In genomic region chr10:18055696-18056390, GRCm38 (mm10) we compare ENCODE assay signal across 8 mouse cellular contexts. TPM values are rescaled to one million over a fixed set of nuclear protein-coding genes. Genes with fewer than 3 reads are reported as not detected.
A peak's percentile ranks its signal among the peaks of the same experiment; 100 is the strongest.
DNase-seq lines count a peak whose midpoint lies in the region; ATAC-seq lines count a peak whose summit lies in the region.

Gene Reps1 (plus strand): TSS chr10:18055861.

- H3K27me3 ChIP-seq in forebrain, embryonic 14.5 days (replicated peaks; ENCODE audit: control insufficient read depth, insufficient read depth, low read length): no peaks in the 10 kb centered on the region
- no peaks in the 10 kb centered on the region for H3K27me3 ChIP-seq in limb, embryonic 11.5 days (ENCODE audit: control insufficient read depth, insufficient read depth, low read length)

- peaks cover 4% of the 10 kb centered on the region for H3K4me1 ChIP-seq in brown adipose tissue, adult 24 weeks (ENCODE audit: control insufficient read depth, insufficient read depth, insufficient read length, low read length)
- H3K4me1 ChIP-seq in forebrain, embryonic 14.5 days (ENCODE audit: control insufficient read depth, insufficient read depth, low read length): peaks cover 16% of the 10 kb centered on the region; the same call in 1 of the 2 replicates
- H3K4me1 ChIP-seq in limb, embryonic 11.5 days (ENCODE audit: control insufficient read depth, insufficient read depth, low read length): peaks cover 10% of the 10 kb centered on the region; the same call in 1 of the 2 replicates

- WGBS in forebrain, embryonic 14.5 days: under 1% methylated on average over 68 of the region's 90 CpGs
- under 1% methylated on average over 50 of the region's 90 CpGs for WGBS in limb, embryonic 11.5 days

- no peaks in the 10 kb centered on the region for H3K9me3 ChIP-seq in forebrain, embryonic 14.5 days (replicated peaks; ENCODE audit: control insufficient read depth, low read length)
- no peaks in the 10 kb centered on the region for H3K9me3 ChIP-seq in limb, embryonic 11.5 days (ENCODE audit: control insufficient read depth, low read length)

- peak within 1 kb of the TSS; percentile 100 for H3K4me3 ChIP-seq in brown adipose tissue, adult 24 weeks (ENCODE audit: insufficient read depth, low read depth, low read length)
- peak within 1 kb of the TSS; percentile 96 for H3K4me3 ChIP-seq in forebrain, embryonic 14.5 days (ENCODE audit: low read depth, low read length)
- peak within 1 kb of the TSS; percentile 93 for H3K4me3 ChIP-seq in limb, embryonic 11.5 days (ENCODE audit: low read depth, low read length)

- H3K4me2 ChIP-seq in forebrain, embryonic 14.5 days (ENCODE audit: low read length): peak within 1 kb of the TSS; percentile 59
- peak within 1 kb of the TSS; percentile 71 for H3K4me2 ChIP-seq in limb, embryonic 11.5 days (ENCODE audit: low read depth, severe bottlenecking)

- peak; percentile 76 for ATAC-seq in forebrain, embryonic 14.5 days
- peak; percentile 63 for ATAC-seq in limb, embryonic 11.5 days (ENCODE audit: insufficient number of reproducible peaks, low FRiP score, low TSS enrichment, low read depth)
- no peak for ATAC-seq in monocyte, adult 5-6 weeks (replicated peaks; ENCODE audit: insufficient number of reproducible peaks, low FRiP score, low TSS enrichment, poor library complexity, severe bottlenecking)

- no peaks in the 10 kb centered on the region for H3K36me3 ChIP-seq in forebrain, embryonic 14.5 days (ENCODE audit: control insufficient read depth, insufficient read depth, low read length)
- no peaks in the 10 kb centered on the region for H3K36me3 ChIP-seq in limb, embryonic 11.5 days (ENCODE audit: control insufficient read depth, insufficient read depth, low read length)

- DNase-seq in right cerebral cortex, adult 18-20 months: peak; percentile 15
- DNase-seq in right cerebral cortex, postnatal 36 days (ENCODE audit: low spot score in 2 of 2): no peak
- peak; percentile 64 for DNase-seq in forebrain, embryonic 14.5 days (ENCODE audit: low spot score)
- no peak for DNase-seq in heart, postnatal 4 days
- DNase-seq in limb, embryonic 11.5 days (ENCODE audit: low spot score): peak; percentile 71
- DNase-seq in thymus, postnatal 25 days: peak; percentile 46

- H3K27ac ChIP-seq in brown adipose tissue, adult 24 weeks (replicated peaks; ENCODE audit: low read depth, low read length): peak within 1 kb of the TSS; percentile 47
- H3K27ac ChIP-seq in forebrain, embryonic 14.5 days (ENCODE audit: low read depth, low read length): peak within 1 kb of the TSS; percentile 94
- peak within 1 kb of the TSS; percentile 86 for H3K27ac ChIP-seq in limb, embryonic 11.5 days (replicated peaks; ENCODE audit: low read depth, low read length)

- H3K9ac ChIP-seq in forebrain, embryonic 14.5 days (ENCODE audit: low read length): peak within 1 kb of the TSS; percentile 98
- H3K9ac ChIP-seq in limb, embryonic 11.5 days (ENCODE audit: low read length): peak within 1 kb of the TSS; percentile 94

RNA-seq across cellular contexts. Expression of gene Reps1, which starts in this region (rescaled TPM):
- 8.5 and 13.6 TPM in 2 replicates for polyA plus RNA-seq in brown adipose tissue, adult 24 weeks (2012; ENCODE audit: insufficient read depth, insufficient read length, missing spikeins)
- 18.5 and 18.7 TPM in 2 replicates for polyA plus RNA-seq in forebrain, embryonic 14.5 days (2014; fragmentation: Nextera tagmentation; extraction: Ambion mirVana)
- total RNA-seq in heart, postnatal 4 days (2021): 10 to 100 TPM; 52.7 to 54.0 TPM
- polyA plus RNA-seq in limb, embryonic 11.5 days (2014; fragmentation: Nextera tagmentation; extraction: Ambion mirVana): 31.1 and 36.9 TPM in 2 replicates
- 47.0 to 66.2 TPM (median 47.9 TPM) in 3 replicates for total RNA-seq in monocyte, adult 5-6 weeks (2017)

Comparison
In these comparisons a context has a peak if more than half of its experiments do, and no peak if none do; other contexts are left out.
1. DNase-seq: peak in right cerebral cortex, adult 18-20 months (single experiment), forebrain, embryonic 14.5 days (single experiment), limb, embryonic 11.5 days (single experiment) and thymus, postnatal 25 days (single experiment); none in right cerebral cortex, postnatal 36 days (0 of 2) and heart, postnatal 4 days (single experiment).
2. Peak in every context shown above with its lines, with median percentiles within 50 percentile points of each other: H3K27ac ChIP-seq and H3K4me3 ChIP-seq.